Mouse (Mus musculus) ES-Bruce4 (cell line): Measurements from ENCODE around the gene Clstn3.

ENCODE experiments used
- CTCF ChIP-seq: IDR thresholded peaks from one replicate; pipeline ENCODE4 v1.8.1; 2011; ENCODE audit warnings: low read depth, low read length
- EP300 ChIP-seq: IDR thresholded peaks from 2 replicates; pipeline ENCODE4 v1.6.1; 2011; ENCODE audit warnings: low read depth, low read length; ENCODE audit not compliant: insufficient read depth
- POLR2A ChIP-seq: IDR thresholded peaks from one replicate; pipeline ENCODE4 v1.8.1; 2011; ENCODE audit warnings: low read length; ENCODE audit not compliant: insufficient read depth

GRCm38 (mm10) chr6:124476216-124476615, 11.6 kb upstream of the Clstn3 start:
- no peak for TF ChIP-seq CTCF
- no peak for TF ChIP-seq POLR2A
- TF ChIP-seq EP300 = 0 out of 2 replicates have a peak, but pooled peaks have one; percentile 15
